Mouse (Mus musculus): Measurements from ENCODE around the gene Tmem151a.

The Tmem151a gene

DNA sequence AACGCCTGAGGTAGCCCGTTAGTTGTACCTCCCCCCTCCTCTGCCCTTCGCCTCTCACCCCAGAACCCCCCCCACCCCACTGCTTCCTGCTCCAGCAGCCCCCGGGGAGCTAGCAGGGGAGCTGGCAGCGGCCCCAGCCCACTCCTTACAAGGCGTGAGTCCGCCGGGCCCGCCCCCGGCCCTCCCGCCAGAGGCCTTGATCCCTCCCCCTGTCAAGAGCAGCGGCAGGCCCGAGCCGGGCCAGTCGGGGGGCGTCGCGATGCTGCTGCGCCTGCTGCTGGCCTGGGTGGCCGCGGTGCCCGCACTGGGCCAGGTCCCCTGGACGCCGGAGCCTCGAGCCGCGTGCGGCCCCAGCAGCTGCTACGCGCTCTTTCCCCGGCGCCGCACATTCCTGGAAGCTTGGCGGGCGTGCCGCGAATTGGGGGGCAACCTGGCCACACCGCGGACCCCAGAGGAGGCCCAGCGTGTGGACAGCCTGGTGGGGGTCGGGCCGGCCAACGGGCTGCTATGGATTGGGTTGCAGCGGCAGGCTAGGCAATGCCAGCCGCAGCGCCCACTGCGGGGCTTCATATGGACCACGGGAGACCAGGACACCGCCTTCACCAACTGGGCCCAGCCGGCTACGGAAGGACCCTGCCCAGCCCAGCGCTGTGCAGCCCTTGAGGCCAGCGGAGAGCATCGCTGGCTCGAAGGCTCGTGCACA lies 17.3 kb downstream of the Tmem151a start, which contains the start of gene Cd248:
TSS of gene Cd248 (plus strand) at position 212 of the 703 bp plus-strand sequence.
- peak; percentile 56 for DNase-seq (ENCODE audit: low spot score)

DNA sequence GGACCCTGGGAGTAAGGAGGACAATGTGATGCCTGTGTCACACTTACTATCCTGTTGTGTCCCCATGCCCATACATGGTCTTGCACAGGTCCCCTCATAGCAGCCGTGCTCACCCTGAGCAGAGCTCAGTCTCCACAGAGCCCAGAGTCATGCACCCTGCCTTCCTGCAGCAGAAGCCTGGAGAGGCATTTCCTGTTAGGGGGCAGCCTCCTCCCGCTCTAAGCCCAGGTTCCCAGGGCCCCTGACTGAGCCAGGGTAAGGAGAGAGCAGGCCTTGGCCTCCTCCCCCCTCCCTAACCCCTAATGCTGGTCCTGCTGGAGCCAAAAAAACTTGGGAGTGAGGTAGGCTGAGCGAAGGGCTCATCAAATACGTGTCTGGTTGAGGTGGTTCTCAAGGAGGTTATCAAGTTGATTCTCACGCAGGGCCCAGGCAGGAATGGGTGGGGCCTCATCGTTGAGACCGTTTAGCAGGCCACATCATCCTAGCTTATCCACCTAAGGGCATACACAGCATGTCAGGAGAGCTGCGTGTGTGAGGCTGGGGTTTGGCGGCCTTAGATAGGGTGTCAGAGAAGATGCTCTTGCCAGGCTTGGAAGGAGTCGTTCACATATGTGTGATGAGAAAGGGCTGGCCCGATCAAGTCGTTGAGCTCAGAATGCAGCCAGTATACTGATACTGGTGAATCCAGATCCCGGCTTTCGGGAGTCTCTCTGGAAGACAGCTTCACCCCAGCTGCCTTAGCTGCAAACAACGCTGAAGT lies 18.1 kb downstream of the Tmem151a start:
- DNase-seq (ENCODE audit: low spot score) = no peak

DNA sequence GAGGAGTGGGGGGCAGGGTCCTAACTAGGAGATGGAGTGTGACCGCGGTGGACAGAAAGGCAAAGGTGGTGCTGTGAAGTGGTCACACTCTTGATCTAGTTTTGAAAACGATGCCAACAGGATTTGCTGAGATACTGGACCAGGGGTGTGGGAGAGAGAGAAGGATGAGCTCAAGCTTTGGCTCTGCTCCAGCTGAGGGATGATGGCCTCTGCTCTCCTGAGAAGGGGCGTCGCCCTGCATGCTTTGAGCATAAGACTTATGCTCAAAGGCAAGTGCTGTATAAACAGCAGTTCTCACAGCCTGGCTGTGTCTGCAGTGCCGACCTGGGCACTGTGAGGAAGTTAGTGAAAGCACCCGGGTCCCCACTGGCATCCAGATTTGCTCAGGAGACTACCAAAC lies 20.2 kb downstream of the Tmem151a start:
- DNase-seq (ENCODE audit: low spot score) = peak; percentile 52

DNA sequence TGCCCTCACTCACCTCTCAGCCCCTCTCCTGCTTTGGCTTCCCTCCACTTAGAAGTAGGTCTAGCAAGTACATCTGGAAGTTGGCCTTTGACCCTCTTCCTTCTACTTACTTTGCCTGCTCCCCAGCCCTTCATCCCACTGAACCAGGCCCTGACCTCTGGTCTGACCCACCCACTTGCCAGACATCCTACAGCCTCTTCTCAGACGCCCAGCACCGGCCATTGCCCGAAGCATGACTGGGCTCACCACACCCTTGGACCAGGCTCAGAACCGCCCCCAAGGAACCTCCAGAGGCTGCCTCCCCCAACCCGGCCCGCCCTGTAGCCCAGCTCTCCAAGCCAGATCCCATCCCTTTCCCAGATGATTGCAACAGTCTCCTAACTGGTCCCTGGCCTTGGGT lies 22.9 kb downstream of the Tmem151a start:
- DNase-seq (ENCODE audit: low spot score) = no peak

DNA sequence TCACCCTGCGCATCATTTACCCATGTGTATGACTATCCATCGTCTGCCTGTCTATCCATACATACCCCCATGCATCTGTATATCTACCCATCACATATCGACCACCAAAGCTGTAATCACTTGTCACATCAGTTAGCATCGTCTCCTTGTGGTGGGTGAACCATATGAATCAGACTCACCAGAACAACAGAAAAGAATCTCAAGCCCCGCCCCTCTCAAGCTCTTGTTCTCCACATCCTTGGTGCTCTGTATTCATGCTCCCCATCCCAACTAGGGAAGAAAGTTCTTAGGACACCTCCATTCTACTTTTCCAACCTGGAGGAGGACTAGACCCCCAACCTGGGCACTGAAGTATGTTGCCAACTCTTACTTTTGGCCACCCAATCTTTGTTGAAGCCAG lies 23.3 kb downstream of the Tmem151a start:
- no peak for DNase-seq (ENCODE audit: low spot score)

DNA sequence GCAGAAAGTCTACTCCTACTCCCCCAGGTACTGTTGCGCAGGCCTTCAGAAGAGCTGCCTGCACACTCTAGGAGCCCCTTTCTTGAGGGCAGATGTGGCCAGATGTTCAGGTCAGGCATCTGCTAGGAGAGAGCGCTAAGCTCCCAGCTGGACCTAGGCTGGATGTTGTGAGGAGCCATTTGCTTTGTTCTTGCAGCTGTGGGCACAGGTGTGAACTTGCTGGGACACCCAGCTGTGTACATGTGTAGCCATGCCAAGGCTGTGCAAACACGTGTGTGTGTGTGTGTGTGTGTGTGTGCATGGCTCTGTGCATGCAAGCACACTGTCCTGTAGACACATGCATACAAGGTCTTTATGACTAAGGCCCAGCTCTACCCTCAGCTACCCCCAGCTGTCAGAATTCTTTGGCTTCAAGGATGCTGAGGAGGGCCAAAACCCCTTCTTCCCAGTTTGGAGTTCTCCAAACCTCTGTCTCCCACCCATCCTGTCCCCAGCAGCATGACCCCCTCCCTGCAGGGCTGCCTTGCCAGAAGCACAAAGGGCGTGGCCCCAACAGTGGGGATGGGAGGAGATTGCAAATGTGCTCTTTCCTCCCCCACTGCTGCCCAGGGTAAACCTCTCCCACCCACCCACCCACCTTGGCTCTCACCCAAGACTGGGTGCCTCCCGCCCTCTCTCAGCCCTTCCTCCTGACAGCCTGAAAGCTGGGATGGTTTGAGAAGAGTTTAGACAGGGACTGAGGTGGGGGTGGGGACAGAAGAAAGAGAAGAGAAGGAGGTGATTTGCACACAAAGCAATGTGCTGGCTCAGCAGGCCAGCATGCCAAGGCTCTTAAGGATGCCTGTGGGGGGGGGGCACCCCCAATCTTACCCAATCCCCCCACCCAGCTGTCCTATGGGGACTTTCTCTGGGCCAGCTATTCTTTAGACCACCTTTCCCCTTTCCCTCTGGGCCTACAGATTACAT lies 24.7 kb downstream of the Tmem151a start:
- DNase-seq (ENCODE audit: low spot score) = no peak

DNA sequence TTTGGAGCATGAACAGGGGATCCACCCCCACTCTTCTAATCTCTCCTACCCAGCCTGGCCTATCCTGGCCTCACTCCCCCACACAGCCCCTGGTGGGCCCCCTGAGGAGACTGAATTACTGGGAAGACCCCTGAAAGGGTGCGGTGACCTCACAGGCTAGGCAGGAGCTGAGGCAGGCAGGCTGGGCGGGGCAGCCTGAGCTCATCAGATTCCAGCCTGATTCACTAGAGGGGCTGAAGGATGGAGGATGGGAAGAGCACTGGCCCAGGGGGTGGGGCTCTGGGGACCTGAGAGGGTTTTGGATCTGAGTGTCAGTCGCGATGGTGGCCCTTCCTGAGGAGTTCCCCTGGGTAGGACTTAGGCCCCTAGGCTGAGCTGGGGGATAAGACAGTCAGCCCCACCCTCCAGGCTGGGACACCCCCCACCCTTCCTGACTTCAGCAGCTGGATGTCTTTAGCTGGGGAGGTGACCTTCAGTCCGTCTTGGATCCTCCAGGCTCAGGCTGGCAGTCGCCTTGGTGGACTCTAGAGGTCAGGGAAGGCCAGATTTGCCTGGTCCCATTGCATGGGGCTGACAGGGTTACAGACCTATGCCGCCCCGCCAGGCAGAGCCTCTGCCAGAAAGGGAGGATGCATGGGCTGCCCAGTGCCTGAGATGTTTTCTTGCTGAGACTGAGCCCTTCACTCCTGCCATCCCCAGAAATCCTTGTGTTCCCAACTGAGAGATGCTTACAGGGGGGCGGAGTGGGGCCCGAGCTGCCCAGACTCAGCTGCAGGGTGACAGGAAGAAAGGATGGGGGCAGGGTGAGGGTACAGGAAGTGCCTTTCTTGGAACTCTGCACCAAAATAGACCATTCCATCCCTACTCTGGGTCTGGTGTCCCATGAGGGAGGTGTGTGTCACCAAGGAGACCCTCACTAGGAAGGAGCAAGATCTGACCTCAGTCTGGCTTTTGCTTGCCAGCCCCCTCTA lies 26.2 kb downstream of the Tmem151a start:
- no peak for DNase-seq (ENCODE audit: low spot score)

DNA sequence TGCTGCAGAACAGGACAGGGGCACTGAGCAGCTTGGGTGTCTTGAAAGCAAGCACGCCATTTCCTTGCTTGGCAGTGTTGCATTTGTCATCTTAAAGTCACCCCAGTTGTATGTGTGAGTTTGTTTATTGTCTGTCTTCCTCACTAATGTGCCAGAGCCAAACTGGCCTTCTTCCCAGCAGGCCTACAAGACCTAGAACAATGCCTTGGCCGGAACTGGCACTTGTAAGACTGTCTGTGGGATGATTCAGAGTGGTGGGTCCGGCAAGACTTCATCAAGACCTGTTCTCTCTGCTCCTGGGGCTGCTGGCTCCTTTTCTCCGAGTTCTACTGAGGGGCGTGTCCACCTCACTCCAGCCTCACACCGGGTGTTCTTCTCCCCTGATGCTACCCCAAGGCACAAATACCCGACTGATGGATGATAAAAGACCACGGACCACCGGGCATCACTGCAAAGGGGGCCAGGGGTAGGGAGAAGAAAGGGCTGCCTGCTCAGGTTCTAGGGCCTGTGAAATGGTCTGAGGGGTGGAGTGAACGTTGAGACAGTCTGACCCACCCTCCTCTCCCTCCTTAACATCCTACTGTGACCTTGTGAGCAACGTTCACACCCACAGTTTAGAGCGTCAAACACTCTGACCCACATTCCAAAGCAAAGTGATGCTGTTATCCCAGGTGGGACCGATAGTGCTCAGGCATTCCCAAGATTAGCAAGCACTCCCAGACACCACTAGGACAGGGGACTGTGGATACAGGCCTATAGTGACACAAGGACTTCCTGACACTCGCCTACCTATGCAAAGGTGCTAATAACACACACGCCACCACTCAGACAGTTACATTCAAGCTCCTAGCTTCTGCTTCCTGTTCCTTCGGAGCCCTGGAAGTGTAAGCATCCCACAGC lies 27.2 kb downstream of the Tmem151a start:
- peak; percentile 72 for DNase-seq (ENCODE audit: low spot score)

DNA sequence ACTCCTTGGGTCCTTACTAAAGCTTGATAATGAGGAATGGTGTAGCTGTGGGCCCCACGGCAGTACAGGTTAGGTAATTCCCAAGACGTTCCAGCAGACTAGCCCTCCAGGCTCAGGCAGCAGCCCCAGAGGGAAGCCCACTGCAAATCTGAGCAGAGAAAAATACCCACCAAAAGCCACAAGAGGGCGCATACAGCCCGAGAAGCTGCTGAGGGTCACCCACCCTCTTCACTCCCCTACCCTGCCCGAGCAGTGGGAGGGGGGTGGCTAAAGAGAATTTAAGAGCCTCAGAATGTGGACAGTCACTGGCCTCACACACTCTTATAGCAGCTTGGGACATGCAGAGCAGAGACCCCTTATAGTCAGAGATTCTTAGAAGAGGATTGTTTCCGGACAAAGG lies 29.1 kb downstream of the Tmem151a start:
- no peak for DNase-seq (ENCODE audit: low spot score)

DNA sequence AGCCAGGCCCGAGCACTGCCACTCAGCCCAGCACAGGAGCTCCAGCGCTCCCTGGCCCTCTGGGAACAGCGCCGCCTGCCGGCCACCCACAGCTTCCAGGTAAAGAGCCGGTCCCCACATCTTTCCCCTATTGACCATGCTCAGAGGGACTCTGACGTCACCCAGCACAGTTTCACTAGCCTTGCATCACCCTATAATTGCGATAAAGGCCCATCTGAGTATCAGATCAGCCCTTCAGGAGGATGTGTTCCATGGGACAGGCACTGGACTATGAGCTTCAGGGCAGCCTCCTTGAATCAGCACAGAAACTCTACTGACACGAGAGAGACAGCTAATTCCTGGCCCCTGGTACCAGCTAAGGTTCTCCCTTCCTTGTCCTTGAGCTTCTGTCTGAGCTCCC lies 31.4 kb downstream of the Tmem151a start:
- DNase-seq (ENCODE audit: low spot score) = peak; percentile 43

DNA sequence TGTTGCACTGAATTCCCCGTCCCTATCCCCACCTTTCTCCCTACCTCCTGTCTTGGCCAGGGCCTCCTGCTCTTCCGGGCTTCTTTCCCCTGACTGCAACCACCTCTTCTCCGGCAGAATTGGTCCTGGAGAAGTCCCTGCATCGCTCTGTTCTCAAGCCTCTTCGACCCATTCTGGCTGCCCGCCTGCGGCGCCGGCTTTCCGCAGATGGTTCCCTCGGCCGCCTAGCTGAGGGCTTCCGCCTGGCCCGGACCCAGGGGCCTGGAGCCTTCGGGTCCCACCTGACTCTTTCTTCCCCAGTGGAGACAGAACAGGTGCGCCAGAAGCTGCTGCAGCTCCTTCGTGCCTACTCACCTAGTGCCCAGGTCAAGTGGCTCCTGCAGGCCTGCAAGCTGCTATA lies 32.5 kb downstream of the Tmem151a start:
- no peak for DNase-seq (ENCODE audit: low spot score)

DNA sequence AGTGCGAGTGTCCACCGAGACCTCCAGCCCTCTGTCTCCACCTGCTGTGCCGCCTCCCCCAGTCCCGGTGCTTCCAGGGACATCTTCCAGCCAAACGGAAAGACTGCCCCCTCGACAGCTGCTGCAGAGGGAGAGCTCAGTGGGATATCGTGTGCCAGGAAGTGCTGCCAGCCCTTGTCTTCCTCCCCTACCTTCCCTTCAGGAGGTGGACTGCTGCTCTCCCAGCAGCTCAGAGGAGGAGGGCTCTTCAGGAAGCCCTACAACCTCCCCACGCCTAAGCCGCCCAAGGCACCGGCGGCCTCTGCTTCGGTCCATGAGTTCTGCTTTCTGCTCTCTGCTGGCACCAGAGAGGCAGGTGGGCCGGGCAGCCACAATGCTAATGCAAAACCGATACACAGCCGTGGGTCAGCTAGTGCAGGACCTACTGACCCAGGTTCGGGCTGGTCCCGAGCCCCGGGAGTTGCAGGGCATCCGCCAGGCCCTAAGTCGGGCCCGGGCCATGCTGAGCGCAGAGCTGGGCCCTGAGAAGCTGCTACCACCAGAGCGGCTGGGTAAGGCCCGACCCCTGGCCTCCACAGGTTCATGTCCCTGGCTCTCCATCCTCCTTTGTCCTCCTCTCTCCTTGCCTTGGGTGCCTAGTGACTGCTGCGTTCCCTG lies 33.0 kb downstream of the Tmem151a start:
- DNase-seq (ENCODE audit: low spot score) = no peak

DNA sequence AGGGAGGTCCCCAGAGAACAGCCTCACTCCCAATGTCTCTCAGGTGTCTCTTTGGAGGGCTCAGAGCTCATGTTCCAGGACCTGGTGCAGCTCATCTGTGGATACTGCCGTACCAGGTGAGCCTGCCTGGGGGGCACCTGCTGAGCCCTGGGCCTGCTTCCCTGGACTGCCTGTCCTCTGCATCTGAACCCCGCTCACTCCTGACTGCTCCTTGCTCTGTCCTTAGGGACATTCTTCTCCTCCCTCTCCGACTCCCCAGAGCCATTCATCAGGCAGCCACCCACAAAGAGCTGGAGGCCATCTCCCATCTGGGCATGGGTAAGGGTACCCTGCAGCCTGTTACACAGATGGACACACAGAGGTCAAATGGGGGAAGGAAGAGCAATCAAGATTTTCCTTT lies 33.8 kb downstream of the Tmem151a start:
- DNase-seq (ENCODE audit: low spot score) = no peak

DNA sequence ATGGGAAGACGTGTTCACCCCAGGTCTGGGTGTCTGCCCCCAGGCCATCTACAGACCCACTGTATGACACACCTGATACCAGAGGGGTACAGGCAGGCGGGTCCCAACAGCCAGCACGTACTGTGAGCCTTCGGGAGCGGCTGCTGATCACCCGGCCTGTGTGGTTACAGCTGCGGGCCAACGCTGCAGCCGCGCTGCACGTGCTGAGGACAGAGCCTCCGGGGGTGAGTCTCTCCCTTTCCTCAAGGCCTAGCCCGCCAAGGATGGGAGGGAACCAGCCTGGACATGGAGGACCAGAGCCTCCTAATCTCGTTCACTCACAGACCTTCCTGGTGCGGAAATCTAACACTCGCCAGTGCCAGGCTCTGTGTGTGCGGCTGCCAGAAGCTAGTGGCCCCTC lies 34.3 kb downstream of the Tmem151a start:
- DNase-seq (ENCODE audit: low spot score) = no peak

DNA sequence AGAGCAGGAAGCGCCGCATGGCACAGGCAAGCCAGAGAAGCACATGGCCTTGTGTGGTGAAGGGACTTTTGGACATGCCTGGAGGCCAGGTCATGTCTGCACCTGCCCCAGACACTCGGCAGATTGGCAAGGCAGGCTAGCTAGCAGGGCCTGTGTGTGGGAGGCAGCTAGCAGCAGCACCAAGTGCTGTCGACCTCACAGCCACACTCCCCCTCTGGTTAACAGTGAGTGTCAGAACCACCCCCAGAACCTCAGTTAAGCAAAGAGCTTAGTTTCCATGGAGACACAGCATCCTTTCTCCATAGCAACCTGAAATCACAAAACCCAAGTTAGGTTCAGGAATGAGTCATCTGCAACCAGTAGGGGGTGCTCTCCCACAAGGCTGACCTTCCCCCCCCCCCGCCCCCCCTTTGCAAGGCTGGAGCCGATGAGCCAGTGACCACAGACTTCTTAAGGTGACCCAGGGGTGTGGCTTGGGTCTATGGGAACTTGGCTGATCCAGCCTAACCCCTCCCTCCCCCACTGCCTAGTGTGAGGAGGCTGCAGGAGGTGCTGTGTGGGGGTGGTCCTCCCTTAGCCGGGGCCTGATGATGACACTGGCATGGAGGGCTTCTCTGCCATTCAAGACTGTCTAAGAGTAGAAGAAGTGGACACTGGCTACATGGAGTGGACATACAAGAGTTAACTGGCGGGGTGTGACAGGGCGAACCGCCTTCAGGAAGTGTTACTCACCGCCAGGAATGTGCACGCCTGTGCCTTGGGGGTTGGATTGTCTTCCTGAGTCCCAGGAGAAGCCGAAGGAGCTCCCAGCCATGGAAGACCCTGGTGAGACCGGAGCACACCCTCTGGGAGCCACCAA lies 35.1 kb downstream of the Tmem151a start, which contains the start of gene Rin1:
TSS of gene Rin1 (plus strand) at position 435 of the 859 bp plus-strand sequence.
- peak; percentile 77 for DNase-seq (ENCODE audit: low spot score)

DNA sequence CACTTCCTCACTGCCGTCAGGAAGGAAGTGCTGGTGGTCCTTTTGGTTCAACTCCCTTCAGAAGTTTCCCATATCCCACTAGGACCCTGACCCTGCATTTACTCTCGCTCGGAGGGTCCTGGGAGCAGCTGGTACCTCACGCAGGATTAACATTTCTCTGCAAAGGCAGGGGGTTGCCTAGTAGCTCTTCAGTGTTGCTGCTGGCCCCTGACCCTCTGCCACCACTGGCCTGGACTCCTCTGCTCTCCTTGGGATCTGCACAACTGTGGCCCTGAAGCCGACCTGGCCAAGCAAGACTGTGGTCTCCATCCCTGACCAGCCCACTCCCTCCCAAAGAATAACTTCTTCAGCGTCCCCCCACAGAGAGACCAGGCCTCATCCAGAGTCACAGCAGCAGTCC lies 36.0 kb downstream of the Tmem151a start:
- no peak for DNase-seq (ENCODE audit: low spot score)

DNA sequence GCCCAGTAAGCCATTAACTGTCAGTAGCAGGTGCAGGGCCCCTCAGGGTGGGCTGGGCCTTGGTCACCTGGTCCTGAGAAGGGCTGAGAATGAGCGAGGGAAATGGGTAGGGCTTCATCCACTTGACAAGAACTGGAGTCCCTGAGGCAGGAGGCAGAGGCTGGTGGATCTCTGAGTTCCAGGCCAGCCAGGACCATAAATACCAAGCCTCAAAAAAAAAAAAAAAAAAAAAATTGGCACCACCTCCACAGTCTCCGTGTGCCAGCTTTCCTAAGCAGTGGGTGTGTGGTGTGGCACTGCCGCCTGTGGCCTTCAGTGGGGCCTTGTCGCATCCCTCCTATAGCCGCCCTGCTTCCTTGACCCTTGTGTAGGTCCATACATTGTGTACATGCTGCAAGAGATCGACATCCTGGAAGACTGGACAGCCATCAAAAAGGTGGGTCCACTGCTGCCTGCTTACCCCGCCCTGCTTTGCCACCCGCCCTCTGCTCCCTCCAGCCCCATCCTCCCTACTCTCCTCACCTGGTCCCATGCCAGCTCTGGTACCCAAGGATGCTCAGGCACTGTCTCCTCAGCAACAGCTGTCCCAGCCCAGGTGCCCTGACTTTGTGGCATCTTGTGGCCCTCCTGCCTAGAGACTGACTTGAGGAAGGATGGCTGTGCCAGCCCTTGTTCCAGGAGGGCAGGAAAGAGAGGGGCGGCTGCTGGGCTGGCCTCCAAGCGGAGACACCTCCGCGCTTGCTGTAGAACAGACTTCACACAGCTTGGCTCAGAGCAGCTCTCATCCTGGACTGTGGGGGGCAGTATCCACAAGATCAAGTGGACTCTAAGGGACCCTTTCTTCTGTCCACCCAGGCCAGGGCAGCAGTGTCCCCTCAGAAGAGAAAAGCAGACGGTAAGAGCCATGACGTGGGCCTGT lies 36.9 kb downstream of the Tmem151a start:
- DNase-seq (ENCODE audit: low spot score) = no peak

Data from adipocyte (in vitro differentiated cells).